Mouse (Mus musculus): ENCODE measurements around the gene B9d1. TPM values are rescaled to one million over a fixed set of nuclear protein-coding genes. Genes with fewer than 3 reads are reported as not detected.

The B9d1 gene
- total RNA-seq, 1 experiment, result 84.7 TPM

DNA sequence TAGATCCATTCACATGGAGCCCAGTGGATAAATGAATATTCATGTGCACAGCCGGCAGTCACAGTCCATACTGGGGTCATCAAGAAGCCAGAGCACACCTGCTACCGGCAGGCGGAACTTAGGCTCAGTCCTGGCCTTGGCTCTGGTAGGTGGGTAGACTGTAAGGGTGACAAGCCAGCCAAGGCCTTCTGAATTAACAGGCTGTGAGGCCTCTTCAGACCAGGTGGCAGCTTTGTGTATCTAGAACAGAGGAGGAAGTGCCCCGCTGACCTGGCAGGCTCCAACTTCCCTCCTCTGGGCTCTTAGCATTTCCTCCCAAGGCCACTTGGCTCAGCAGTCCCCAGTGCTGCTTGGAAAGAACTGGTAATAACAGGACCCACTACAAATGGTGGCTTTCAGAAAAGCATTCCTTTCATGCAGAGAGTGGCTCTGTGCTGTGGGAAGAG, 24.3 kb downstream of the B9d1 start:
- DNase-seq (ENCODE audit: low read depth, low spot score), result peak; percentile 51
- TF ChIP-seq CHD2 (IDR thresholded peaks at IDR 0.05; ENCODE audit: low read depth, low read length) (no peak), MAFK (IDR thresholded peaks at IDR 0.05; ENCODE audit: insufficient read depth, low read depth, low read length) (no peak), ZC3H11A (IDR thresholded peaks at IDR 0.05; ENCODE audit: borderline replicate concordance, low read depth, low read length) (no peak), HCFC1 (IDR thresholded peaks at IDR 0.05; ENCODE audit: borderline replicate concordance, insufficient read depth, low read length) (no peak), ZNF384 (IDR thresholded peaks at IDR 0.05; ENCODE audit: low read depth, low read length) (no peak)
- no peaks in the 10 kb centered on the region for H3K9me3 ChIP-seq (ENCODE audit: control insufficient read depth, insufficient read depth, low read depth, low read length)
- H3K36me3 ChIP-seq (ENCODE audit: control insufficient read depth, insufficient read depth, low read length, poor library complexity, severe bottlenecking), result peaks cover 8% of the 10 kb centered on the region
- in situ Hi-C loops (cut with MboI; ENCODE audit: low sequenced_read_pairs in 2 of 2, unreplicated experiment in 2 of 2), result no loop called here
- H3K4me3 ChIP-seq (ENCODE audit: insufficient read depth in 1 of 2, low read depth in 1 of 2, low read length in 2 of 2, poor library complexity in 1 of 2, severe bottlenecking in 1 of 2), result no peak overlapping the region
- peaks cover 3 to 22% of the 10 kb centered on the region in 2 experiments; a peak in 2 of 4 replicates for H3K4me1 ChIP-seq (ENCODE audit: control insufficient read depth in 2 of 2, insufficient read depth in 2 of 2, low read length in 2 of 2, poor library complexity in 1 of 2)
- H3K9ac ChIP-seq (ENCODE audit: insufficient read depth, low read depth, low read length, poor library complexity, severe bottlenecking), result no peak overlapping the region
- H3K27ac ChIP-seq (ENCODE audit: insufficient read depth, low read depth, low read length, poor library complexity, severe bottlenecking), result peak overlapping the region; percentile 28; the same call in 1 of the 2 replicates

DNA sequence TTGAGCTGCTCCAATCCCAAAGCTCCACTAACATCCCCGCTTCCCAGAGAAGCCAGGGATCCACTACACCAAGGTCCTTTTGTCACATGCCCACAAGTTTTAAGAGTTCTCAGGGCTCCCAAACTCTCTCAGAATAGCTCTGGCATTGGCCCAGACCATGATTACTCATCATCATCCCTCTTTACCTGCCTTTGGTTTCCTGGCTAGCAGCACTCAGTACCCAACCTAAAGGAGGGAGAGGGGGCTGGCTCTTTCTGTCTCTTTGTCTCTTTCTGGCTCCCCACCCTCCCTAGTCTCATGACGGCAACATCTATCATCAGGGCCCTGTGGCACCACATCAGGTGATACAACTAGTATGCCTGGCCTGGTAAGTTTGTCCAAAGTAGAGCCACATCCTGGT, 27.9 kb downstream of the B9d1 start:
- H3K9me3 ChIP-seq (ENCODE audit: control insufficient read depth, insufficient read depth, low read depth, low read length), result no peaks in the 10 kb centered on the region
- TF ChIP-seq ZC3H11A (IDR thresholded peaks at IDR 0.05; ENCODE audit: borderline replicate concordance, low read depth, low read length) (no peak), CHD2 (IDR thresholded peaks at IDR 0.05; ENCODE audit: low read depth, low read length) (no peak), HCFC1 (IDR thresholded peaks at IDR 0.05; ENCODE audit: borderline replicate concordance, insufficient read depth, low read length) (no peak), MAFK (IDR thresholded peaks at IDR 0.05; ENCODE audit: insufficient read depth, low read depth, low read length) (no peak), ZNF384 (IDR thresholded peaks at IDR 0.05; ENCODE audit: low read depth, low read length) (no peak)
- H3K36me3 ChIP-seq (ENCODE audit: control insufficient read depth, insufficient read depth, low read length, poor library complexity, severe bottlenecking), result peaks cover 11% of the 10 kb centered on the region
- no peak overlapping the region for H3K9ac ChIP-seq (ENCODE audit: insufficient read depth, low read depth, low read length, poor library complexity, severe bottlenecking)
- no peak overlapping the region for H3K4me3 ChIP-seq (ENCODE audit: insufficient read depth in 1 of 2, low read depth in 1 of 2, low read length in 2 of 2, poor library complexity in 1 of 2, severe bottlenecking in 1 of 2)
- no peak overlapping the region for H3K27ac ChIP-seq (ENCODE audit: insufficient read depth, low read depth, low read length, poor library complexity, severe bottlenecking)
- H3K4me1 ChIP-seq (ENCODE audit: control insufficient read depth in 2 of 2, insufficient read depth in 2 of 2, low read length in 2 of 2, poor library complexity in 1 of 2), result peaks cover 3 to 29% of the 10 kb centered on the region in 2 experiments; a peak in 2 of 4 replicates
- in situ Hi-C loops (cut with MboI; ENCODE audit: low sequenced_read_pairs in 2 of 2, unreplicated experiment in 2 of 2), result no loop called here
- no peak for DNase-seq (ENCODE audit: low read depth, low spot score)

DNA sequence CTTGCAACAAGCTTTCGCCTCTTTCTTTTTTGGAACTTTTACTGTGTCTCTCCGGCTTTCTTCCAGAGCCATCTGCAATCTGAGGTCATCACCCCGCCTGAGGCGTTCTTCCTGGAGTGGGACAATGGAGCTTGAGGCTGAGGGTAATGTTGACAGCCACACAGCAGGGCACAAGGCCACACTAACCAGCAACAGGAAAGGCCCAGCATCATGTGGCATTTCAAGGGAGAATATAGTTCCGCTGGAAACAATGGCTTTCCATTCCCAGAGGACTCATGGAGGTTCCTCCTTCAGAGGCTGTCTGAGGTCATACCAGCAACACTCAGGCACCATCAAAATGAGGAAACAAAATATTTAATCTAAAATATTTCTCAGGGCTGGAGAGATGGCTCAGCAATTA, 28.6 kb downstream of the B9d1 start:
- no peak overlapping the region for H3K4me3 ChIP-seq (ENCODE audit: insufficient read depth in 1 of 2, low read depth in 1 of 2, low read length in 2 of 2, poor library complexity in 1 of 2, severe bottlenecking in 1 of 2)
- H3K9me3 ChIP-seq (ENCODE audit: control insufficient read depth, insufficient read depth, low read depth, low read length), result no peaks in the 10 kb centered on the region
- peaks cover 2 to 26% of the 10 kb centered on the region in 2 experiments; a peak in 2 of 4 replicates for H3K4me1 ChIP-seq (ENCODE audit: control insufficient read depth in 2 of 2, insufficient read depth in 2 of 2, low read length in 2 of 2, poor library complexity in 1 of 2)
- no peak for TF ChIP-seq HCFC1 (IDR thresholded peaks at IDR 0.05; ENCODE audit: borderline replicate concordance, insufficient read depth, low read length)
- TF ChIP-seq ZNF384 (IDR thresholded peaks at IDR 0.05; ENCODE audit: low read depth, low read length), result no peak
- no peak for TF ChIP-seq MAFK (IDR thresholded peaks at IDR 0.05; ENCODE audit: insufficient read depth, low read depth, low read length)
- no peak for TF ChIP-seq ZC3H11A (IDR thresholded peaks at IDR 0.05; ENCODE audit: borderline replicate concordance, low read depth, low read length)
- no peak for TF ChIP-seq CHD2 (IDR thresholded peaks at IDR 0.05; ENCODE audit: low read depth, low read length)
- in situ Hi-C loops (cut with MboI; ENCODE audit: low sequenced_read_pairs in 2 of 2, unreplicated experiment in 2 of 2), result no loop called here
- DNase-seq (ENCODE audit: low read depth, low spot score), result peak; percentile 33
- H3K36me3 ChIP-seq (ENCODE audit: control insufficient read depth, insufficient read depth, low read length, poor library complexity, severe bottlenecking), result peaks cover 12% of the 10 kb centered on the region
- no peak overlapping the region for H3K27ac ChIP-seq (ENCODE audit: insufficient read depth, low read depth, low read length, poor library complexity, severe bottlenecking)
- H3K9ac ChIP-seq (ENCODE audit: insufficient read depth, low read depth, low read length, poor library complexity, severe bottlenecking), result no peak overlapping the region

DNA sequence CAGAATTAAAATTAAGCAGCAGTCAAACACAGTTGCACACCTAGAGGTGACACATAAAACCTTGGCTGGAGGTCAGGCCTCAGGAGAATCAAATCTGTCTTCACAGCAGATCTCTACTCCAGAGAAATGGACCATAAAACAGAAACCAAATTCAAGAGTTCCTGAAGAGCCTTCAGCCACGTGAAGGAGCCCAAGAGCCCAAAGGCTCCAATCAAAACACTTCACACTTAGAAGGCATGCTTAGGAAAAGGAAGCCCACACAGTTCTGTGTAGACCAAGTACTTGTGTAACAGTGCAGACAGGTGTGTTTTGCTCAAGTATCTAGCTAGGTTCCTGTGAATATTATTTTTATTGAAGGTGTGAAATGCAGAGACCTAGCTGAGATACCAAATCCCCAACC, 30.6 kb downstream of the B9d1 start:
- Histone ChIP-seq H3K36me3 (ENCODE audit: control insufficient read depth, insufficient read depth, low read length, poor library complexity, severe bottlenecking) (peaks cover 18% of the 10 kb centered on the region), H3K9ac (ENCODE audit: insufficient read depth, low read depth, low read length, poor library complexity, severe bottlenecking) (no peak overlapping the region), H3K4me3 (ENCODE audit: insufficient read depth in 1 of 2, low read depth in 1 of 2, low read length in 2 of 2, poor library complexity in 1 of 2, severe bottlenecking in 1 of 2) (no peak overlapping the region), H3K4me1 (ENCODE audit: control insufficient read depth in 2 of 2, insufficient read depth in 2 of 2, low read length in 2 of 2, poor library complexity in 1 of 2) (peaks cover 0 to 20% of the 10 kb centered on the region in 2 experiments; a peak in 2 of 4 replicates), H3K27ac (ENCODE audit: insufficient read depth, low read depth, low read length, poor library complexity, severe bottlenecking) (no peak overlapping the region), H3K9me3 (ENCODE audit: control insufficient read depth, insufficient read depth, low read depth, low read length) (no peaks in the 10 kb centered on the region)
- TF ChIP-seq ZNF384 (IDR thresholded peaks at IDR 0.05; ENCODE audit: low read depth, low read length), result no peak
- TF ChIP-seq MAFK (IDR thresholded peaks at IDR 0.05; ENCODE audit: insufficient read depth, low read depth, low read length), result no peak
- TF ChIP-seq CHD2 (IDR thresholded peaks at IDR 0.05; ENCODE audit: low read depth, low read length), result no peak
- TF ChIP-seq ZC3H11A (IDR thresholded peaks at IDR 0.05; ENCODE audit: borderline replicate concordance, low read depth, low read length), result no peak
- no peak for TF ChIP-seq HCFC1 (IDR thresholded peaks at IDR 0.05; ENCODE audit: borderline replicate concordance, insufficient read depth, low read length)
- no peak for DNase-seq (ENCODE audit: low read depth, low spot score)
- in situ Hi-C loops (cut with MboI; ENCODE audit: low sequenced_read_pairs in 2 of 2, unreplicated experiment in 2 of 2), result no loop called here

Measured in ES-E14 (cell line).